Mouse (Mus musculus) kidney, postnatal 0 days (tissue): ENCODE data around the gene Wnt10b. TPM values are rescaled to one million over a fixed set of nuclear protein-coding genes. Genes with fewer than 3 reads are reported as not detected.
A peak's percentile ranks its signal among the peaks of the same experiment; 100 is the strongest.

Experiments
- ATAC-seq: fragments of 200-750 bp; cut with Nextera tagmentation; replicated peaks from 2 replicates; pipeline ENCODE4 v1.8.0; 2017; ENCODE audit warnings: low read depth, moderate number of reproducible peaks, moderate TSS enrichment, moderate library complexity; ENCODE audit not compliant: low FRiP score
- DNase-seq: peaks from one replicate; pipeline ENCODE4 v3.0.0-alpha.2; 2016; ENCODE audit warnings: low spot score
- H3K27ac ChIP-seq: fragments of 300-500 bp; sonication (generic); 2 replicates; pipeline ENCODE4 v1.5.1; 2014; ENCODE audit warnings: mild to moderate bottlenecking
- H3K27me3 ChIP-seq: fragments of 300-500 bp; sonication (generic); 2 replicates; pipeline ENCODE4 v1.6.1; 2014; ENCODE audit warnings: low read length, mixed read lengths; ENCODE audit not compliant: insufficient read depth
- H3K36me3 ChIP-seq: fragments of 300-500 bp; sonication (generic); 2 replicates; pipeline ENCODE4 v1.6.1; 2014; ENCODE audit warnings: low read length, mixed read lengths; ENCODE audit not compliant: insufficient read depth
- H3K4me1 ChIP-seq: fragments of 300-500 bp; sonication (generic); replicated peaks from 2 replicates; pipeline ENCODE4 v1.6.1; 2014; ENCODE audit warnings: antibody characterized with exemption, low read length, mixed read lengths; ENCODE audit not compliant: insufficient read depth
- H3K4me2 ChIP-seq: fragments of 300-500 bp; sonication (generic); 2 replicates; pipeline ENCODE4 v1.6.1; 2014; ENCODE audit warnings: mild to moderate bottlenecking, low read length, moderate library complexity, mixed read lengths
- H3K4me3 ChIP-seq: fragments of 300-500 bp; sonication (generic); replicated peaks from 2 replicates; pipeline ENCODE4 v1.5.1; 2014; ENCODE audit warnings: low read depth, low read length
- H3K9ac ChIP-seq: fragments of 300-500 bp; sonication (generic); 2 replicates; pipeline ENCODE4 v1.6.1; 2014; ENCODE audit warnings: low read depth, low read length
- H3K9me3 ChIP-seq: fragments of 300-500 bp; sonication (generic); replicated peaks from 2 replicates; pipeline ENCODE4 v1.6.1; 2016; ENCODE audit warnings: low read length, inconsistent platforms, mixed read lengths
- CTCF ChIP-seq: IDR thresholded peaks from 2 replicates; pipeline ENCODE4 v1.5.1; 2016; ENCODE audit warnings: antibody characterized with exemption, low read depth, mild to moderate bottlenecking, moderate library complexity
- WGBS: fragments of 180-500 bp; shearing (Covaris S2); extraction: QIAGEN DNeasy Blood & Tissue Kit; methylation state at CpG from one replicate; pipeline ENCODE4 v1.1.7; 2014; 5-methylcytosine and 5-hydroxymethylcytosine counted together
- polyA plus RNA-seq: library from polyadenylated mRNA; unstranded; fragments of >200 nt; fragmentation: Nextera tagmentation; extraction: Ambion mirVana; gene quantifications from 2 replicates; pipeline ENCODE4 v1.2.1, GENCODE M21; 2015

The Wnt10b gene
- not detected in 2 replicates for polyA plus RNA-seq

DNA sequence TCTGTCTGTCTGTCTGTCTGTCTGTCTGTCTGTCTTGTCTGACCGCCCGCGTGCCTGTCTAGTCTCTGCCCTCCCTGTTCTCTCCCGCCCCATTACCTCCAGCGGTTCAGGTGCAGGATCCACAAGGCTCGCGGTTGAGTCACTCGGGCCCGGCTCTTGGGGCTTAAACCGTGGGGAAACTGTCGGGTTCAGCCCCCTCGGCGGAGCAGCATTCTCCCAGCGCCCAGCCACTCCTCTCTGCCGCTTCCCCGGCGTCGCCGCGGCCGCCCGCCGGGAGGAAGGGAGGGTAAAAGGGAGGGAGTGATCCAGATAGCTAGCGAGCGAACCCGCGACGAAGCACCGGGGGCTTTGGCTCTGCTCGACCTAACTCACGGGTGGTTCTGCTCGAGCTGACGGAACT is at the start of gene Wnt10b:
Gene Wnt10b (minus strand): TSS at position 389 of the 400 bp plus-strand sequence.
- peaks cover 12% of the 10 kb centered on the region; the same call in 1 of the 2 replicates for H3K4me1 ChIP-seq
- H3K36me3 ChIP-seq: no peaks in the 10 kb centered on the region
- H3K27ac ChIP-seq: no peak within 1 kb of the TSS
- no peak for DNase-seq
- H3K9ac ChIP-seq: no peak within 1 kb of the TSS
- H3K27me3 ChIP-seq: peaks cover 69% of the 10 kb centered on the region
- no peak for ATAC-seq
- under 1% methylated on average over 33 of the region's 33 CpGs for WGBS
- peak within 1 kb of the TSS; percentile 18 for H3K4me3 ChIP-seq
- peak within 1 kb of the TSS; percentile 41 for H3K4me2 ChIP-seq
- no peaks in the 10 kb centered on the region for H3K9me3 ChIP-seq
- no peak for TF ChIP-seq CTCF

GRCm38 (mm10) chr15:98827611-98828011 is 49.7 kb upstream of the Wnt10b start:
- no peak for DNase-seq
- 92% methylated on average over 7 of the region's 7 CpGs for WGBS
- no peak overlapping the region for H3K4me3 ChIP-seq
- no peak for ATAC-seq
- no peak overlapping the region for H3K27ac ChIP-seq
- H3K4me1 ChIP-seq: no peaks in the 10 kb centered on the region
- H3K9me3 ChIP-seq: no peaks in the 10 kb centered on the region
- H3K4me2 ChIP-seq: no peak overlapping the region
- no peak for TF ChIP-seq CTCF
- H3K36me3 ChIP-seq: peaks cover 15% of the 10 kb centered on the region; the same call in 1 of the 2 replicates
- H3K27me3 ChIP-seq: no peaks in the 10 kb centered on the region
- H3K9ac ChIP-seq: no peak overlapping the region

GRCm38 (mm10) chr15:98823434-98823833 is 45.5 kb upstream of the Wnt10b start:
- no peaks in the 10 kb centered on the region for H3K4me1 ChIP-seq
- peaks cover 26% of the 10 kb centered on the region for H3K36me3 ChIP-seq
- H3K9ac ChIP-seq: no peak overlapping the region
- H3K9me3 ChIP-seq: no peaks in the 10 kb centered on the region
- no peaks in the 10 kb centered on the region for H3K27me3 ChIP-seq
- no peak overlapping the region for H3K4me3 ChIP-seq
- 68% methylated on average over 3 of the region's 3 CpGs for WGBS
- DNase-seq: no peak
- ATAC-seq: no peak
- no peak overlapping the region for H3K27ac ChIP-seq
- peak; percentile 48 for TF ChIP-seq CTCF
- no peak overlapping the region for H3K4me2 ChIP-seq

- Histone ChIP-seq H3K9ac (no peak overlapping the region), H3K4me1 (no peaks in the 10 kb centered on the region), H3K9me3 (no peaks in the 10 kb centered on the region), H3K36me3 (peaks cover 27% of the 10 kb centered on the region), H3K4me2 (no peak overlapping the region), H3K27me3 (no peaks in the 10 kb centered on the region), H3K4me3 (no peak overlapping the region), H3K27ac (no peak overlapping the region)
- TF ChIP-seq CTCF: no peak
- ATAC-seq (no peak), DNase-seq (no peak)
- 92% methylated on average over 5 of the region's 5 CpGs for WGBS
These were observed 44.2 kb upstream of the Wnt10b start for GRCm38 (mm10) chr15:98822147-98822546.

GRCm38 (mm10) chr15:98821403-98821802 is 43.5 kb upstream of the Wnt10b start:
- peak; percentile 41; the same call in 1 of the 2 replicates for TF ChIP-seq CTCF
- 45% methylated on average over 10 of the region's 10 CpGs for WGBS
- Histone ChIP-seq H3K9ac (no peak overlapping the region), H3K27ac (no peak overlapping the region), H3K4me1 (no peaks in the 10 kb centered on the region), H3K4me2 (no peak overlapping the region), H3K4me3 (no peak overlapping the region), H3K9me3 (no peaks in the 10 kb centered on the region), H3K27me3 (no peaks in the 10 kb centered on the region), H3K36me3 (peaks cover 27% of the 10 kb centered on the region)
- DNase-seq (no peak), ATAC-seq (no peak)

GRCm38 (mm10) chr15:98820937-98821336 is 43.0 kb upstream of the Wnt10b start:
- TF ChIP-seq CTCF: no peak
- H3K9me3 ChIP-seq: no peaks in the 10 kb centered on the region
- H3K36me3 ChIP-seq: peaks cover 27% of the 10 kb centered on the region
- H3K4me1 ChIP-seq: no peaks in the 10 kb centered on the region
- H3K4me2 ChIP-seq: no peak overlapping the region
- 94% methylated on average over 4 of the region's 4 CpGs for WGBS
- no peak overlapping the region for H3K4me3 ChIP-seq
- no peak for ATAC-seq
- DNase-seq: no peak
- H3K27ac ChIP-seq: no peak overlapping the region
- no peak overlapping the region for H3K9ac ChIP-seq
- H3K27me3 ChIP-seq: no peaks in the 10 kb centered on the region

DNA sequence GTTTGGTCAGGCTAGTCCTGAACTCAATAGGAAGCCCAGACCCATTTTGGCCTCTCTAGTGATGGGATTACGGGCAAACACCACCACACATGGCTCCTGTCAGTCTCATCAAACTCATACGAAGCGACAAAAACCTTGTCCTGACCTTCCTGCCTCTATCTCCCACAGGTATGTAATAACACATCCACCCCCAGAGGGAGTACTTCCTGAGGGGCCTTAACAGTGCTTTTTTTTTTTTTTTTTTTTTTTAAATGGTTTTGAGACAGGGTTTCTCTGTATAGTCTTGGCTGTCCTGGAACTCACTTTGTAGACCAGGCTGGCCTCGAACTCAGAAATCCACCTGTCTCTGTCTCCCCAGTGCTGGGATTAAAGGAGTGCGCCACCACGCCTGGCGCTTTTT is 40.2 kb upstream of the Wnt10b start:
- Histone ChIP-seq H3K27me3 (no peaks in the 10 kb centered on the region), H3K27ac (no peak overlapping the region), H3K4me3 (no peak overlapping the region), H3K9ac (no peak overlapping the region), H3K4me1 (no peaks in the 10 kb centered on the region), H3K9me3 (no peaks in the 10 kb centered on the region), H3K4me2 (no peak overlapping the region), H3K36me3 (peaks cover 37% of the 10 kb centered on the region)
- ATAC-seq: no peak
- no peak for TF ChIP-seq CTCF
- 87% methylated on average over 7 of the region's 7 CpGs for WGBS
- DNase-seq: no peak
